Mouse (Mus musculus): ENCODE data around the gene Sema4d.

- no peak for TF ChIP-seq CTCF (conservative IDR thresholded peaks at IDR 0.05; ENCODE audit: low read length)
- no peak for TF ChIP-seq POU5F1 (IDR thresholded peaks at IDR 0.05; ENCODE audit: borderline replicate concordance, low read length)
- TF ChIP-seq NANOG (IDR thresholded peaks at IDR 0.05; ENCODE audit: borderline replicate concordance, low read length) = no peak
Observed at GRCm38 (mm10) chr13:51780509-51781155, 12.9 kb downstream of the Sema4d start.

Measured in E14TG2a.4 (cell line).